Mouse (Mus musculus): Measurements from ENCODE around the gene Masp1. TPM values are rescaled to one million over a fixed set of nuclear protein-coding genes. Genes with fewer than 3 reads are reported as not detected.

Gene Masp1
- total and polyA plus RNA-seq, 2 experiments from 2014 or later, result 6.6 to 9.8 TPM

GRCm38 (mm10) chr16:23502478-23502877 is 18.1 kb downstream of the Masp1 start:
- Histone ChIP-seq H3K27ac (ENCODE audit: low read depth) (no peak overlapping the region), H3K27me3 (ENCODE audit: control insufficient read depth, insufficient read depth, low read length) (no peaks in the 10 kb centered on the region), H3K4me1 (ENCODE audit: control insufficient read depth, insufficient read depth) (peaks cover 42% of the 10 kb centered on the region), H3K4me2 (ENCODE audit: low read depth, low read length) (no peak overlapping the region), H3K36me3 (replicated peaks; ENCODE audit: control insufficient read depth, insufficient read depth, low read length) (no peaks in the 10 kb centered on the region), H3K4me3 (ENCODE audit: low read depth, low read length) (no peak overlapping the region), H3K9ac (replicated peaks; ENCODE audit: low read depth, low read length) (no peak overlapping the region), H3K9me3 (replicated peaks; ENCODE audit: control insufficient read depth, low read length) (no peaks in the 10 kb centered on the region)
- TF ChIP-seq CTCF (IDR thresholded peaks at IDR 0.05; ENCODE audit: low read depth), result no peak
- no peak for TF ChIP-seq EP300 (IDR thresholded peaks at IDR 0.05; ENCODE audit: low read depth)
- no peak for DNase-seq (ENCODE audit: low spot score)
- 68% methylated on average over 3 of the region's 3 CpGs for WGBS
- ATAC-seq (ENCODE audit: insufficient read depth, low read depth), result no peak

GRCm38 (mm10) chr16:23501288-23501687 is 19.3 kb downstream of the Masp1 start:
- Histone ChIP-seq H3K9ac (replicated peaks; ENCODE audit: low read depth, low read length) (no peak overlapping the region), H3K36me3 (replicated peaks; ENCODE audit: control insufficient read depth, insufficient read depth, low read length) (0 out of 2 replicates have a peak, but pooled peaks cover under 1% of the 10 kb centered on the region), H3K9me3 (replicated peaks; ENCODE audit: control insufficient read depth, low read length) (no peaks in the 10 kb centered on the region), H3K4me3 (ENCODE audit: low read depth, low read length) (no peak overlapping the region), H3K4me1 (ENCODE audit: control insufficient read depth, insufficient read depth) (peaks cover 52% of the 10 kb centered on the region), H3K4me2 (ENCODE audit: low read depth, low read length) (no peak overlapping the region), H3K27me3 (ENCODE audit: control insufficient read depth, insufficient read depth, low read length) (no peaks in the 10 kb centered on the region), H3K27ac (ENCODE audit: low read depth) (peak overlapping the region; percentile 50)
- ATAC-seq (ENCODE audit: insufficient read depth, low read depth), result no peak
- no peak for TF ChIP-seq CTCF (IDR thresholded peaks at IDR 0.05; ENCODE audit: low read depth)
- no peak for DNase-seq (ENCODE audit: low spot score)
- WGBS, result 56% methylated on average over 2 of the region's 2 CpGs

- no peak overlapping the region for H3K4me3 ChIP-seq (ENCODE audit: low read depth, low read length)
- TF ChIP-seq EP300 (IDR thresholded peaks at IDR 0.05; ENCODE audit: low read depth) (no peak), CTCF (IDR thresholded peaks at IDR 0.05; ENCODE audit: low read depth) (no peak)
- H3K9ac ChIP-seq (replicated peaks; ENCODE audit: low read depth, low read length), result no peak overlapping the region; the same call in 1 of the 2 replicates
- DNase-seq (ENCODE audit: low spot score) (peak; percentile 46), ATAC-seq (ENCODE audit: insufficient read depth, low read depth) (no peak)
- H3K27ac ChIP-seq (ENCODE audit: low read depth), result peak overlapping the region; percentile 50
- no peaks in the 10 kb centered on the region for H3K9me3 ChIP-seq (replicated peaks; ENCODE audit: control insufficient read depth, low read length)
- peaks cover 52% of the 10 kb centered on the region for H3K4me1 ChIP-seq (ENCODE audit: control insufficient read depth, insufficient read depth)
- no peak overlapping the region for H3K4me2 ChIP-seq (ENCODE audit: low read depth, low read length)
- WGBS, result 16% methylated on average over 5 of the region's 5 CpGs
- H3K36me3 ChIP-seq (replicated peaks; ENCODE audit: control insufficient read depth, insufficient read depth, low read length), result 0 out of 2 replicates have a peak, but pooled peaks cover 3% of the 10 kb centered on the region
- H3K27me3 ChIP-seq (ENCODE audit: control insufficient read depth, insufficient read depth, low read length), result no peaks in the 10 kb centered on the region
Measured at GRCm38 (mm10) chr16:23500558-23500957, 20.1 kb downstream of the Masp1 start.

- peaks cover 3% of the 10 kb centered on the region; the same call in 1 of the 2 replicates for H3K36me3 ChIP-seq (replicated peaks; ENCODE audit: control insufficient read depth, insufficient read depth, low read length)
- H3K4me1 ChIP-seq (ENCODE audit: control insufficient read depth, insufficient read depth), result peaks cover 52% of the 10 kb centered on the region
- peak; percentile 86 for DNase-seq (ENCODE audit: low spot score)
- no peak overlapping the region; the same call in 1 of the 2 replicates for H3K9ac ChIP-seq (replicated peaks; ENCODE audit: low read depth, low read length)
- no peaks in the 10 kb centered on the region for H3K9me3 ChIP-seq (replicated peaks; ENCODE audit: control insufficient read depth, low read length)
- H3K4me2 ChIP-seq (ENCODE audit: low read depth, low read length), result peak overlapping the region; percentile 52
- TF ChIP-seq EP300 (IDR thresholded peaks at IDR 0.05; ENCODE audit: low read depth), result 0 out of 2 replicates have a peak, but pooled peaks have one; percentile 59
- no peak for TF ChIP-seq CTCF (IDR thresholded peaks at IDR 0.05; ENCODE audit: low read depth)
- ATAC-seq (ENCODE audit: insufficient read depth, low read depth), result peak; percentile 84
- H3K27ac ChIP-seq (ENCODE audit: low read depth), result peak overlapping the region; percentile 91
- H3K4me3 ChIP-seq (ENCODE audit: low read depth, low read length), result peak overlapping the region; percentile 30
- 4% methylated on average over 7 of the region's 7 CpGs for WGBS
- H3K27me3 ChIP-seq (ENCODE audit: control insufficient read depth, insufficient read depth, low read length), result no peaks in the 10 kb centered on the region
Measured at GRCm38 (mm10) chr16:23498691-23499131, 21.9 kb downstream of the Masp1 start.

GRCm38 (mm10) chr16:23497881-23498280 is 22.7 kb downstream of the Masp1 start:
- TF ChIP-seq CTCF (IDR thresholded peaks at IDR 0.05; ENCODE audit: low read depth) (no peak), EP300 (IDR thresholded peaks at IDR 0.05; ENCODE audit: low read depth) (no peak)
- H3K36me3 ChIP-seq (replicated peaks; ENCODE audit: control insufficient read depth, insufficient read depth, low read length), result peaks cover 3% of the 10 kb centered on the region; the same call in 1 of the 2 replicates
- H3K9ac ChIP-seq (replicated peaks; ENCODE audit: low read depth, low read length), result no peak overlapping the region
- H3K4me2 ChIP-seq (ENCODE audit: low read depth, low read length), result no peak overlapping the region
- DNase-seq (ENCODE audit: low spot score) (no peak), ATAC-seq (ENCODE audit: insufficient read depth, low read depth) (no peak)
- H3K27me3 ChIP-seq (ENCODE audit: control insufficient read depth, insufficient read depth, low read length), result no peaks in the 10 kb centered on the region
- H3K4me1 ChIP-seq (ENCODE audit: control insufficient read depth, insufficient read depth), result peaks cover 52% of the 10 kb centered on the region
- WGBS, result 38% methylated on average over 1 of the region's 1 CpGs
- H3K27ac ChIP-seq (ENCODE audit: low read depth), result peak overlapping the region; percentile 91
- H3K9me3 ChIP-seq (replicated peaks; ENCODE audit: control insufficient read depth, low read length), result no peaks in the 10 kb centered on the region
- H3K4me3 ChIP-seq (ENCODE audit: low read depth, low read length), result no peak overlapping the region

- peak overlapping the region; percentile 91 for H3K27ac ChIP-seq (ENCODE audit: low read depth)
- H3K4me2 ChIP-seq (ENCODE audit: low read depth, low read length), result no peak overlapping the region
- WGBS, result 18% methylated on average over 3 of the region's 3 CpGs
- no peak overlapping the region for H3K9ac ChIP-seq (replicated peaks; ENCODE audit: low read depth, low read length)
- no peak for TF ChIP-seq CTCF (IDR thresholded peaks at IDR 0.05; ENCODE audit: low read depth)
- TF ChIP-seq EP300 (IDR thresholded peaks at IDR 0.05; ENCODE audit: low read depth), result no peak
- no peak for ATAC-seq (ENCODE audit: insufficient read depth, low read depth)
- no peak overlapping the region for H3K4me3 ChIP-seq (ENCODE audit: low read depth, low read length)
- no peaks in the 10 kb centered on the region for H3K9me3 ChIP-seq (replicated peaks; ENCODE audit: control insufficient read depth, low read length)
- H3K27me3 ChIP-seq (ENCODE audit: control insufficient read depth, insufficient read depth, low read length), result no peaks in the 10 kb centered on the region
- H3K36me3 ChIP-seq (replicated peaks; ENCODE audit: control insufficient read depth, insufficient read depth, low read length), result peaks cover 3% of the 10 kb centered on the region; the same call in 1 of the 2 replicates
- peaks cover 52% of the 10 kb centered on the region for H3K4me1 ChIP-seq (ENCODE audit: control insufficient read depth, insufficient read depth)
- DNase-seq (ENCODE audit: low spot score), result peak; percentile 58
Measured at GRCm38 (mm10) chr16:23497440-23497839, 23.2 kb downstream of the Masp1 start.

All from heart, postnatal 0 days (tissue).